Comparison of ENCODE assay signal across 8 mouse cellular contexts in the genomic region with DNA sequence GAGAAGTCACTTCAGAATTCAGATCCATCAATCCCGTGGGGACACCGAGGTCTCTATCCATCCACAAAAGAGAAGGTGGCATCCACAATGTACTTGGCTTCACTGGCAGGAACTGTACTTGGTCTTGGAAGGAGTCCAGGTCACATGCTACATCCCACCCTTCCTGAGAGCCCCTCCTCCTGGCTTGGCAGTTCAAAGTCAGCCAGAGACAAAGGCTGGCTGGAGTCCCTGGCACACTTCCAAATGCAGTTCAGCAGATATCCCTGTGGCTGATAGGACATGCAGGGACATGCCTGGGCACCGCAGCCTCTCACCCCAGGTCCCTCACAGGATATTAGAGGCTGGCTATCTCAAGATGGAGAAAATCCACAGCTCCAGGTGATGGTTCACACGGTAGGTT. TPM values are rescaled to one million over a fixed set of nuclear protein-coding genes. Genes with fewer than 3 reads are reported as not detected.
A peak's percentile ranks its signal among the peaks of the same experiment; 100 is the strongest.
DNase-seq lines count a peak whose midpoint lies in the region; ATAC-seq and TF ChIP-seq lines count a peak whose summit lies in the region.

No protein-coding gene starts in this region.

- H3K9ac ChIP-seq in midbrain, embryonic 11.5 days (ENCODE audit: low read length), result no peak overlapping the region
- H3K9ac ChIP-seq in hindbrain, embryonic 16.5 days (ENCODE audit: low read depth, low read length), result peak overlapping the region; percentile 23; the same call in 1 of the 2 replicates
- H3K9ac ChIP-seq in liver, embryonic 15.5 days, result no peak overlapping the region

- no peak for TF ChIP-seq CTCF in brain, embryonic 14.5 days (IDR thresholded peaks at IDR 0.05; ENCODE audit: borderline replicate concordance, extremely low read depth, insufficient read depth, insufficient read length)
- no peak for TF ChIP-seq CTCF in gastrocnemius, adult 2 months (IDR thresholded peaks at IDR 0.05)

- 84% methylated on average over 4 of the region's 4 CpGs for WGBS in midbrain, embryonic 11.5 days
- WGBS in midbrain, embryonic 10.5 days, result 90% methylated on average over 4 of the region's 4 CpGs
- WGBS in hindbrain, embryonic 16.5 days, result 28% methylated on average over 4 of the region's 4 CpGs
- WGBS in liver, embryonic 15.5 days (ENCODE audit: insufficient replicate concordance), result 67% methylated on average over 4 of the region's 4 CpGs

- no peak overlapping the region for H3K4me2 ChIP-seq in midbrain, embryonic 11.5 days
- H3K4me2 ChIP-seq in hindbrain, embryonic 16.5 days (ENCODE audit: low read length), result no peak overlapping the region
- no peak overlapping the region for H3K4me2 ChIP-seq in liver, embryonic 15.5 days

- DNase-seq in midbrain, embryonic 11.5 days (ENCODE audit: low spot score, missing footprints), result no peak
- DNase-seq in midbrain, embryonic 10.5 days (ENCODE audit: low spot score), result no peak
- DNase-seq in brain, embryonic 14.5 days (ENCODE audit: low read depth), result peak; percentile 96
- peak; percentile 80 for DNase-seq in gastrocnemius, adult 2 months
- peak; percentile 74 for DNase-seq in ovary, postnatal 14 days (ENCODE audit: low spot score)
- DNase-seq in left cerebral cortex, adult 9 months (ENCODE audit: low spot score in 2 of 2), result no peak

- no peak overlapping the region for H3K4me3 ChIP-seq in midbrain, embryonic 11.5 days (ENCODE audit: low read depth, low read length)
- no peak overlapping the region for H3K4me3 ChIP-seq in midbrain, embryonic 10.5 days
- no peak overlapping the region for H3K4me3 ChIP-seq in gastrocnemius, adult 2 months
- no peak overlapping the region for H3K4me3 ChIP-seq in hindbrain, embryonic 16.5 days (ENCODE audit: low read length)
- no peak overlapping the region for H3K4me3 ChIP-seq in liver, embryonic 15.5 days (replicated peaks)

- peaks cover 12% of the 10 kb centered on the region for H3K36me3 ChIP-seq in midbrain, embryonic 11.5 days (ENCODE audit: control insufficient read depth, insufficient read depth, low read length)
- peaks cover 52% of the 10 kb centered on the region for H3K36me3 ChIP-seq in midbrain, embryonic 10.5 days
- H3K36me3 ChIP-seq in hindbrain, embryonic 16.5 days (ENCODE audit: control insufficient read depth, insufficient read depth, low read length), result peaks cover 8% of the 10 kb centered on the region; the same call in 1 of the 2 replicates
- peaks cover 34% of the 10 kb centered on the region for H3K36me3 ChIP-seq in liver, embryonic 15.5 days (replicated peaks)

- no peaks in the 10 kb centered on the region for H3K27me3 ChIP-seq in midbrain, embryonic 11.5 days (ENCODE audit: control insufficient read depth, insufficient read depth, low read length)
- H3K27me3 ChIP-seq in midbrain, embryonic 10.5 days (ENCODE audit: low read depth, poor library complexity, severe bottlenecking), result no peaks in the 10 kb centered on the region; the same call in 1 of the 2 replicates
- H3K27me3 ChIP-seq in hindbrain, embryonic 16.5 days (replicated peaks; ENCODE audit: control insufficient read depth, insufficient read depth, low read length), result no peaks in the 10 kb centered on the region
- H3K27me3 ChIP-seq in liver, embryonic 15.5 days, result no peaks in the 10 kb centered on the region

- H3K27ac ChIP-seq in midbrain, embryonic 11.5 days (ENCODE audit: low read depth, low read length), result no peak overlapping the region; the same call in 1 of the 2 replicates
- H3K27ac ChIP-seq in midbrain, embryonic 10.5 days (replicated peaks), result no peak overlapping the region; the same call in 1 of the 2 replicates
- peak overlapping the region; percentile 75 for H3K27ac ChIP-seq in gastrocnemius, adult 2 months
- peak overlapping the region; percentile 68 for H3K27ac ChIP-seq in hindbrain, embryonic 16.5 days (ENCODE audit: low read depth, low read length)
- H3K27ac ChIP-seq in liver, embryonic 15.5 days (replicated peaks), result peak overlapping the region; percentile 26

- peaks cover 12% of the 10 kb centered on the region for H3K4me1 ChIP-seq in midbrain, embryonic 11.5 days (ENCODE audit: control insufficient read depth, insufficient read depth, low read length)
- H3K4me1 ChIP-seq in midbrain, embryonic 10.5 days, result peaks cover 54% of the 10 kb centered on the region
- peaks cover 13% of the 10 kb centered on the region for H3K4me1 ChIP-seq in hindbrain, embryonic 16.5 days (ENCODE audit: control insufficient read depth, insufficient read depth, low read depth, low read length)
- H3K4me1 ChIP-seq in liver, embryonic 15.5 days (replicated peaks), result peaks cover 48% of the 10 kb centered on the region

- no peak for TF ChIP-seq POLR2A in brain, embryonic 14.5 days (IDR thresholded peaks at IDR 0.05; ENCODE audit: borderline replicate concordance, extremely low read depth, insufficient read depth, insufficient read length, poor library complexity, severe bottlenecking)

- intact Hi-C loops in gastrocnemius, adult 2 months (cut with DNase I), result no loop called here

- H3K9me3 ChIP-seq in midbrain, embryonic 11.5 days (ENCODE audit: control insufficient read depth, low read length), result no peaks in the 10 kb centered on the region
- no peaks in the 10 kb centered on the region for H3K9me3 ChIP-seq in midbrain, embryonic 10.5 days (replicated peaks)
- no peaks in the 10 kb centered on the region for H3K9me3 ChIP-seq in hindbrain, embryonic 16.5 days (ENCODE audit: control insufficient read depth, low read length)
- no peaks in the 10 kb centered on the region for H3K9me3 ChIP-seq in liver, embryonic 15.5 days (replicated peaks)

- ATAC-seq in midbrain, embryonic 11.5 days (ENCODE audit: low FRiP score), result peak; percentile 27
- peak; percentile 76 for ATAC-seq in hindbrain, embryonic 16.5 days
- peak; percentile 33; the same call in 1 of the 2 replicates for ATAC-seq in liver, embryonic 15.5 days (ENCODE audit: insufficient read depth)

RNA-seq across cellular contexts. Expression of a gene that starts 10.9 kb away (rescaled TPM):
- 103 and 108 TPM in 2 replicates for polyA plus RNA-seq in midbrain, embryonic 11.5 days (2014; fragmentation: Nextera tagmentation; extraction: Ambion mirVana)
- polyA plus RNA-seq in midbrain, embryonic 10.5 days (2016; fragmentation: Nextera tagmentation; extraction: Ambion mirVana), result 51.8 and 89.7 TPM in 2 replicates
- polyA plus RNA-seq in brain, embryonic 14.5 days (2012; rRNA removed), result 80.8 and 83.7 TPM in 2 replicates
- total RNA-seq in gastrocnemius, adult 2 months (2021), result 10 to 100 TPM in 1 of 2 experiments, 1 to 10 TPM in 1; 9.3 to 22.5 TPM
- 78.3 and 87.6 TPM in 2 replicates for polyA plus RNA-seq in hindbrain, embryonic 16.5 days (2015; fragmentation: Nextera tagmentation; extraction: Ambion mirVana)
- 21.7 and 22.3 TPM in 2 replicates for polyA plus RNA-seq in liver, embryonic 15.5 days (2015; fragmentation: Nextera tagmentation; extraction: Ambion mirVana)

RNA-seq across cellular contexts. Expression of a gene that starts 17.1 kb away (rescaled TPM):
- 0.10 and 0.11 TPM in 2 replicates for polyA plus RNA-seq in midbrain, embryonic 11.5 days (2014; fragmentation: Nextera tagmentation; extraction: Ambion mirVana)
- not detected in 2 replicates for polyA plus RNA-seq in midbrain, embryonic 10.5 days (2016; fragmentation: Nextera tagmentation; extraction: Ambion mirVana)
- 0.23 and 0.26 TPM in 2 replicates for polyA plus RNA-seq in brain, embryonic 14.5 days (2012; rRNA removed)
- total RNA-seq in gastrocnemius, adult 2 months (2021), result under 1 TPM in 1 of 2 experiments, not detected in 1; 0.28 TPM
- polyA plus RNA-seq in hindbrain, embryonic 16.5 days (2015; fragmentation: Nextera tagmentation; extraction: Ambion mirVana), result 0.11 and 0.48 TPM in 2 replicates
- 3.4 and 4.3 TPM in 2 replicates for polyA plus RNA-seq in liver, embryonic 15.5 days (2015; fragmentation: Nextera tagmentation; extraction: Ambion mirVana)

RNA-seq across cellular contexts. Expression of a gene that starts 23.7 kb away (rescaled TPM):
- 305 and 326 TPM in 2 replicates for polyA plus RNA-seq in midbrain, embryonic 11.5 days (2014; fragmentation: Nextera tagmentation; extraction: Ambion mirVana)
- 315 and 355 TPM in 2 replicates for polyA plus RNA-seq in midbrain, embryonic 10.5 days (2016; fragmentation: Nextera tagmentation; extraction: Ambion mirVana)
- polyA plus RNA-seq in brain, embryonic 14.5 days (2012; rRNA removed), result 159 and 208 TPM in 2 replicates
- 10 to 100 TPM; 61.7 to 65.6 TPM for total RNA-seq in gastrocnemius, adult 2 months (2021)
- 168 and 169 TPM in 2 replicates for polyA plus RNA-seq in hindbrain, embryonic 16.5 days (2015; fragmentation: Nextera tagmentation; extraction: Ambion mirVana)
- 148 and 155 TPM in 2 replicates for polyA plus RNA-seq in liver, embryonic 15.5 days (2015; fragmentation: Nextera tagmentation; extraction: Ambion mirVana)

RNA-seq across cellular contexts. Expression of a gene that starts 33.4 kb away (rescaled TPM):
- polyA plus RNA-seq in midbrain, embryonic 11.5 days (2014; fragmentation: Nextera tagmentation; extraction: Ambion mirVana), result 1.2 and 1.3 TPM in 2 replicates
- 1.1 and 1.2 TPM in 2 replicates for polyA plus RNA-seq in midbrain, embryonic 10.5 days (2016; fragmentation: Nextera tagmentation; extraction: Ambion mirVana)
- 1.4 TPM in 2 replicates for polyA plus RNA-seq in brain, embryonic 14.5 days (2012; rRNA removed)
- under 1 TPM; 0.42 to 0.48 TPM for total RNA-seq in gastrocnemius, adult 2 months (2021)
- 1.1 and 1.6 TPM in 2 replicates for polyA plus RNA-seq in hindbrain, embryonic 16.5 days (2015; fragmentation: Nextera tagmentation; extraction: Ambion mirVana)
- 7.2 and 7.4 TPM in 2 replicates for polyA plus RNA-seq in liver, embryonic 15.5 days (2015; fragmentation: Nextera tagmentation; extraction: Ambion mirVana)

RNA-seq across cellular contexts. Expression of a gene that starts 40.7 kb away (rescaled TPM):
- polyA plus RNA-seq in midbrain, embryonic 11.5 days (2014; fragmentation: Nextera tagmentation; extraction: Ambion mirVana), result 87.8 and 96.9 TPM in 2 replicates
- 73.3 and 78.8 TPM in 2 replicates for polyA plus RNA-seq in midbrain, embryonic 10.5 days (2016; fragmentation: Nextera tagmentation; extraction: Ambion mirVana)
- 202 and 236 TPM in 2 replicates for polyA plus RNA-seq in brain, embryonic 14.5 days (2012; rRNA removed)
- 10 to 100 TPM in 1 of 2 experiments, 1 to 10 TPM in 1; 9.2 to 14.4 TPM for total RNA-seq in gastrocnemius, adult 2 months (2021)
- polyA plus RNA-seq in hindbrain, embryonic 16.5 days (2015; fragmentation: Nextera tagmentation; extraction: Ambion mirVana), result 148 and 157 TPM in 2 replicates
- 37.8 and 47.7 TPM in 2 replicates for polyA plus RNA-seq in liver, embryonic 15.5 days (2015; fragmentation: Nextera tagmentation; extraction: Ambion mirVana)

Comparison
In these comparisons a context has a peak if more than half of its experiments do, and no peak if none do; other contexts are left out.
1. DNase-seq: peak in brain, embryonic 14.5 days (single experiment), gastrocnemius, adult 2 months (single experiment) and ovary, postnatal 14 days (single experiment); none in midbrain, embryonic 11.5 days (single experiment), midbrain, embryonic 10.5 days (single experiment) and left cerebral cortex, adult 9 months (0 of 2).
2. H3K27ac ChIP-seq: peak in gastrocnemius, adult 2 months (single experiment), hindbrain, embryonic 16.5 days (single experiment) and liver, embryonic 15.5 days (single experiment); none in midbrain, embryonic 11.5 days (single experiment) and midbrain, embryonic 10.5 days (single experiment).
3. Peak in every context shown above with its lines, with median percentiles within 50 percentile points of each other: ATAC-seq.